Mouse (Mus musculus): Measurements from ENCODE around the gene Fbrsl1. TPM values are rescaled to one million over a fixed set of nuclear protein-coding genes. Genes with fewer than 3 reads are reported as not detected.

Fbrsl1 gene
- polyA plus RNA-seq, 1 experiment from 2014 or later = 23.5 TPM

DNA sequence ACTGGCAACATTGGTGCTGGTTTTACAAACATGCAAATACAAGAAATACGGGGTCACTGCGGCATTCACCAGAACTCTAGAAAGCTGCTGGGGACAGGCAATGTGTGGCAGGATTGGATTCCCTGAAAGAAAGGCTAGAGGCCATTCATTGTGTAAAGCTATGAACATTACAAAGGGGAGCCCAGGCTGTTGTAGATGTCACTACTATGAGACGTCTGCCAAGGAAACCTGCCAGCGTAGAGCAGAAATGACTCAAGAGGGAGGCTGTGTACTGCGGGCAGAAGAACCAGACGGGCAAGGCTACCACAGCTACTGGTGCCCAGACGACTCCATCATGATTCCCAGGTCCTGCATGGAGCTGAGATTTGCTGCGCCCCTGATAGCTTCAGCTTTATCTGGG is 47.2 kb downstream of the Fbrsl1 start:
- Histone ChIP-seq H3K4me3 (no peak overlapping the region), H3K4me1 (peaks cover 2% of the 10 kb centered on the region), H3K27ac (replicated peaks) (no peak overlapping the region), H3K27me3 (replicated peaks; ENCODE audit: low read depth, poor library complexity, severe bottlenecking) (no peaks in the 10 kb centered on the region), H3K9me3 (no peaks in the 10 kb centered on the region), H3K36me3 (replicated peaks) (no peaks in the 10 kb centered on the region)
- DNase-seq (ENCODE audit: low spot score) = no peak
- WGBS = 87% methylated on average over 8 of the region's 8 CpGs

- H3K36me3 ChIP-seq (replicated peaks) = no peaks in the 10 kb centered on the region
- H3K27ac ChIP-seq (replicated peaks) = no peak overlapping the region
- H3K4me1 ChIP-seq = no peaks in the 10 kb centered on the region
- no peaks in the 10 kb centered on the region for H3K9me3 ChIP-seq
- no peak overlapping the region for H3K4me3 ChIP-seq
- whole genome bisulfite sequencing = 85% methylated on average over 5 of the region's 5 CpGs
- no peaks in the 10 kb centered on the region for H3K27me3 ChIP-seq (replicated peaks; ENCODE audit: low read depth, poor library complexity, severe bottlenecking)
- no peak for DNase-seq (ENCODE audit: low spot score)
Measured at GRCm38 (mm10) chr5:110395006-110395661, 53.2 kb downstream of the Fbrsl1 start.

GRCm38 (mm10) chr5:110392727-110393126 is 55.6 kb downstream of the Fbrsl1 start:
- WGBS = 84% methylated on average over 5 of the region's 5 CpGs
- H3K27ac ChIP-seq (replicated peaks) = no peak overlapping the region
- H3K36me3 ChIP-seq (replicated peaks) = no peaks in the 10 kb centered on the region
- no peaks in the 10 kb centered on the region for H3K4me1 ChIP-seq
- H3K9me3 ChIP-seq = no peaks in the 10 kb centered on the region
- H3K27me3 ChIP-seq (replicated peaks; ENCODE audit: low read depth, poor library complexity, severe bottlenecking) = no peaks in the 10 kb centered on the region; the same call in 1 of the 2 replicates
- no peak overlapping the region for H3K4me3 ChIP-seq
- no peak for DNase-seq (ENCODE audit: low spot score)

DNA sequence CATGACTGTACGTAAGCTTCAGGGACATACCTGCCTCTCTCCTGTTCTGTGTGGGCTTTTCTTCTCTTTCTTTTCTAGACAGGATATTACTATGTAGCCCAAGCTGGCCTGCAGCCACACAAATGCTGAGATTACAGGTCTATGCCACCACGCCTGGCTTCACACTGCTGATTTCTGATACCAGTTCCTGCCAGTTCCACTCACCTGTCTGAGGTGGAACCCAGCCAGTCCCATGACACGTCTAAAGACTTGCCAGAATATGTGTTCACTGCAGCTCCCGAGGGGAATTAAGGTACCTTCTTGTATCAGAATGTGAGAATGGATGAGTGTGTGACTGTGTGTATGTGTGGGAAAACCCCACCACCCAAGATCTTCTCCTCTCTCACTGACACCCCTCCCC is 57.7 kb downstream of the Fbrsl1 start:
- no peaks in the 10 kb centered on the region for H3K9me3 ChIP-seq
- 84% methylated on average over 4 of the region's 4 CpGs for WGBS

GRCm38 (mm10) chr5:110387332-110387731 is 61.0 kb downstream of the Fbrsl1 start:
- peak overlapping the region; percentile 71 for H3K4me3 ChIP-seq
- peak; percentile 16 for DNase-seq (ENCODE audit: low spot score)
- H3K27ac ChIP-seq (replicated peaks) = peak overlapping the region; percentile 86
- H3K9me3 ChIP-seq = no peaks in the 10 kb centered on the region
- 13% methylated on average over 8 of the region's 8 CpGs for WGBS
- peaks cover 12% of the 10 kb centered on the region for H3K36me3 ChIP-seq (replicated peaks)
- H3K27me3 ChIP-seq (replicated peaks; ENCODE audit: low read depth, poor library complexity, severe bottlenecking) = peaks cover 20% of the 10 kb centered on the region
- H3K4me1 ChIP-seq = peaks cover 38% of the 10 kb centered on the region

More for the DNA sequence above, 57.7 kb downstream of the Fbrsl1 start:
- peaks cover 14% of the 10 kb centered on the region for H3K27me3 ChIP-seq (replicated peaks; ENCODE audit: low read depth, poor library complexity, severe bottlenecking)
- H3K27ac ChIP-seq (replicated peaks) = no peak overlapping the region
- no peaks in the 10 kb centered on the region for H3K36me3 ChIP-seq (replicated peaks)
- H3K4me1 ChIP-seq = peaks cover 19% of the 10 kb centered on the region
- DNase-seq (ENCODE audit: low spot score) = no peak
- H3K4me3 ChIP-seq = no peak overlapping the region

- Histone ChIP-seq H3K27ac (replicated peaks) (peak overlapping the region; percentile 86), H3K4me1 (peaks cover 38% of the 10 kb centered on the region), H3K9me3 (no peaks in the 10 kb centered on the region), H3K4me3 (peak overlapping the region; percentile 71), H3K36me3 (replicated peaks) (peaks cover 18% of the 10 kb centered on the region), H3K27me3 (replicated peaks; ENCODE audit: low read depth, poor library complexity, severe bottlenecking) (peaks cover 20% of the 10 kb centered on the region)
- peak; percentile 91 for DNase-seq (ENCODE audit: low spot score)
- WGBS = under 1% methylated on average over 90 of the region's 90 CpGs
Measured at GRCm38 (mm10) chr5:110386371-110387330, 61.7 kb downstream of the Fbrsl1 start.

DNA sequence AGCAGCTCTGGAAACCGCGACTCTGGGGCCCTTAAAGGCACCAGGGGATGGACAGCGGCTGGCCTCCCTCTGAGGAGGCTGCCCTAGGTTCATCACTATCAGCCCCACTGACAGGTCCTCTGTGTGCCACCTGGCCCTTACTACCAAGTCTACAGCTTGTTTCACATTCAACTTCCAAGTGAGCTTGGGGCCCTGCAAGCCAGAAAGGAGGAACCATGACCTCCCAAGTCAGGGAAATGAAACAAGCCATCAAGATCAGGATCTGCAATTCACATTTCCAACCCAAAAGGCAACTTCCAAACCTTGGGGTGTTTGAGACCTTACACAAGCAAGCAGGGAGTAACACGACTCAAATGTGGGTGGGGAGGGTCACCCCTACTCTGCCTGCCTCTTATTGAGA is 63.0 kb downstream of the Fbrsl1 start:
- no peak for DNase-seq (ENCODE audit: low spot score)
- Histone ChIP-seq H3K27me3 (replicated peaks; ENCODE audit: low read depth, poor library complexity, severe bottlenecking) (peaks cover 20% of the 10 kb centered on the region), H3K36me3 (replicated peaks) (peaks cover 32% of the 10 kb centered on the region), H3K27ac (replicated peaks) (peak overlapping the region; percentile 86; the same call in 1 of the 2 replicates), H3K4me1 (peaks cover 38% of the 10 kb centered on the region), H3K9me3 (no peaks in the 10 kb centered on the region), H3K4me3 (peak overlapping the region; percentile 71)
- WGBS = 60% methylated on average over 4 of the region's 4 CpGs

DNA sequence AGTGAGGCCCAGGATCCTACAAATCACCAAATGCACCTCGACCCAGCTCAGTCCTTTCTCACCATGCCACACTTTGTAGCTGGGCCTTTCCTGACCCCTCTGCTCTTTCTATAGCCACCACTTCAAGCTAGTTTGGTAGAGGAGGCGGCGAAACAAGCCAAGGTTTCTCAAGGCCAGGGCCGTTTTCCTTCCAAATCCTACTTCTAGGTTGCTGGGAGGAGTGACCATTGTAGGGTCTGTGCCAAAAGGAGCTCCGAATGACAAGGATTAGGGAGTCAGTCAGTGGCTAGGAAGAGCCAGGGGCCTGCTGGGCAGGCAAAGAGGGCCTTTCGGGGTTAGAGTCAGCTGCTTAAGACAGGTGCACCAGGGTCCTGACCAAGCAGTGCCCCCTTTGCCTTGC is 63.8 kb downstream of the Fbrsl1 start:
- peak overlapping the region; percentile 71; the same call in 1 of the 2 replicates for H3K4me3 ChIP-seq
- no peak overlapping the region for H3K27ac ChIP-seq (replicated peaks)
- no peak for DNase-seq (ENCODE audit: low spot score)
- H3K36me3 ChIP-seq (replicated peaks) = peaks cover 40% of the 10 kb centered on the region
- peaks cover 20% of the 10 kb centered on the region for H3K27me3 ChIP-seq (replicated peaks; ENCODE audit: low read depth, poor library complexity, severe bottlenecking)
- H3K4me1 ChIP-seq = peaks cover 38% of the 10 kb centered on the region
- 79% methylated on average over 6 of the region's 6 CpGs for WGBS
- H3K9me3 ChIP-seq = no peaks in the 10 kb centered on the region

DNA sequence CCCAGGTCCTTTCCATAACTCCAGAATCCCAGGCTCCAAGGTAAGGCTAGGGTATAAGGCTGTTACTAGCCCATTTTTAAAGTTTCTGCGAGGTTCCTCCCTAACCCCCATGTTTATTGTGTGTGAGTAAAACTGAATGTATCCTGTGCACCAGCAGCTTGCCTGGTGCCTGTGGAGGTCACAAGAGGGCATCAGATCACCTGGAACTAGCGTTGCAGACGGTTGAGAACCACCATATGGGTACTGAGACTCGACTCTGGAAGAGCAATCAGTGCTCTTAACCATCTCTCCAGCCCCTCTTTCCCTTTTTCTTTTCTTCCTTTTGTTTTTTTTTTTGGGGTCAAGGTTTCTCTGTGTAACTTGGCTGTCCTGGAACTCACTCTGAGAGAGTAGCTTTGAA is 68.5 kb downstream of the Fbrsl1 start:
- Histone ChIP-seq H3K4me3 (no peak overlapping the region), H3K27me3 (replicated peaks; ENCODE audit: low read depth, poor library complexity, severe bottlenecking) (0 out of 2 replicates have a peak, but pooled peaks cover under 1% of the 10 kb centered on the region), H3K27ac (replicated peaks) (no peak overlapping the region), H3K9me3 (no peaks in the 10 kb centered on the region), H3K4me1 (peaks cover 29% of the 10 kb centered on the region), H3K36me3 (replicated peaks) (peaks cover 86% of the 10 kb centered on the region)
- 89% methylated on average over 4 of the region's 4 CpGs for WGBS
- DNase-seq (ENCODE audit: low spot score) = no peak

- Histone ChIP-seq H3K4me1 (peaks cover 21% of the 10 kb centered on the region), H3K27ac (replicated peaks) (no peak overlapping the region), H3K36me3 (replicated peaks) (peaks cover 90% of the 10 kb centered on the region), H3K9me3 (no peaks in the 10 kb centered on the region), H3K27me3 (replicated peaks; ENCODE audit: low read depth, poor library complexity, severe bottlenecking) (no peaks in the 10 kb centered on the region), H3K4me3 (no peak overlapping the region)
- 85% methylated on average over 15 of the region's 15 CpGs for WGBS
- DNase-seq (ENCODE audit: low spot score) = no peak
Measured at GRCm38 (mm10) chr5:110379086-110379485, 69.2 kb downstream of the Fbrsl1 start.

DNA sequence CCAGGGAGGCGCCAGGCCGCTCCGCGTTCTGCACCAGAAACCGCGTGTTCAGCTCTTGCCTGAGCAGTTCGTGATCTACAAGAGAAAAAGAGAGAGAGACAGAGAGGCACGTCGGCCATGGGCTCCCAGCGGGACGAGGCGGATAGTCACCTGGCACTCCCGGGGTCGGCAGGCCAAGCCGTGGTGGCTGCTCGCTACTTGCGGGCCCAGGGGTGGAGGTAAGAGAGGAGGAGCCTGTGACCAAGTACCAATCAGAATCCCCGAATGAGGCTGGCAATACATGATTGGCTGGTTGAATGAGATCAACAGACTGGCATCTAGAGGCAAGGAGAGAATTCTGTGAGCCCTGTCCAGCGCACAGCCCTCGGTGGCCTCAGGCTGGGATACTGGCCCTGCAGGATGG is 70.1 kb downstream of the Fbrsl1 start:
- peaks cover 18% of the 10 kb centered on the region for H3K4me1 ChIP-seq
- H3K36me3 ChIP-seq (replicated peaks) = peaks cover 96% of the 10 kb centered on the region
- 0 out of 2 replicates have a peak overlapping the region, but pooled peaks have one; percentile 9 for H3K4me3 ChIP-seq
- no peaks in the 10 kb centered on the region for H3K9me3 ChIP-seq
- no peak overlapping the region; the same call in 1 of the 2 replicates for H3K27ac ChIP-seq (replicated peaks)
- H3K27me3 ChIP-seq (replicated peaks; ENCODE audit: low read depth, poor library complexity, severe bottlenecking) = no peaks in the 10 kb centered on the region
- 26% methylated on average over 20 of the region's 20 CpGs for WGBS
- peak; percentile 52 for DNase-seq (ENCODE audit: low spot score)

DNA sequence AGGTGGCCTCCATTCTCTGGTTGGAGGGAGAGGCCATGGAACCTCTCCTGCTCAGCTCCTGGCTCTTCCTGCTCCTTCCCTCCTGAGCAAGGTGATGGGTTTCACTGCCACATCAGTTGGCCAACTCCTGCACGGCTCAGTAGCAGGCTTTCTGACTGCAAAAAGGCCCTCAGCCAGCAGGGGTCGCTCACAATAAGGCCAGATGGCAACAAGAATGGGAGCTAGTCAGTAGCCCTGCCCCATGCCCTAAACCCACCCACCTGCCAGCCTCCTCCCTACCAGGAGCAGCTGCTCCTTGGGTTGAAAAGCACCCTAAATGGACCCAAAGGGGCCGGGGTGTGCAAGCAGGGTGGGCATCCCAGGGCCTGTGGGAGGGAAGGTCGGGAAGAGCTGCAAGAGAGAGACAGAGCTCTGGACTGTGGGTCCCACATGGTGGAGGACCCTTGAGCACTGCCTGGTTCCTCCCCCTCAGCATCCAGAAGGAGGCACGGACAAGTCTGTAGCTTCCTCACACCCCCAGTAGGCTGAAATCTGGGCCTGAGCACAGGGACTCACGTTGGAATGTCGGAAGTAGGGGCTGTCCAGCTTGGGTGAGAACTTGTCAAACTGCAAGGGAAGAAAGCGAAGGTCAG is 71.4 kb downstream of the Fbrsl1 start:
- Histone ChIP-seq H3K9me3 (no peaks in the 10 kb centered on the region), H3K4me1 (peaks cover 18% of the 10 kb centered on the region), H3K27ac (replicated peaks) (no peak overlapping the region), H3K27me3 (replicated peaks; ENCODE audit: low read depth, poor library complexity, severe bottlenecking) (no peaks in the 10 kb centered on the region), H3K4me3 (no peak overlapping the region), H3K36me3 (replicated peaks) (peaks cover 98% of the 10 kb centered on the region)
- WGBS = 61% methylated on average over 8 of the region's 8 CpGs
- DNase-seq (ENCODE audit: low spot score) = peak; percentile 79

All from embryonic facial prominence, embryonic 10.5 days (tissue).